Comparison of ENCODE assay signal across 27 mouse cellular contexts in genomic region chr3:139245219-139245618, GRCm38 (mm10). TPM values are rescaled to one million over a fixed set of nuclear protein-coding genes. Genes with fewer than 3 reads are reported as not detected.
A peak's percentile ranks its signal among the peaks of the same experiment; 100 is the strongest.
DNase-seq lines count a peak whose midpoint lies in the region; ATAC-seq and TF ChIP-seq lines count a peak whose summit lies in the region.
"Had no signal": no experiment of that assay in that cellular context is flagged by ENCODE, and none has a peak within 500 bp of the region (broad histone marks: within the 10 kb centered on the region; RNA-seq: fewer than 3 reads in every experiment).

No protein-coding gene starts in this region.

- WGBS in liver, adult 2 months: 62% methylated on average over 2 of the region's 2 CpGs
- WGBS in liver, embryonic 12.5 days (ENCODE audit: insufficient replicate concordance): 22% methylated on average over 2 of the region's 2 CpGs

- no peak overlapping the region for H3K9ac ChIP-seq in liver, adult 2 months (ENCODE audit: low read depth, low read length)
- no peak overlapping the region for H3K9ac ChIP-seq in liver, embryonic 12.5 days
- H3K9ac ChIP-seq: embryonic facial prominence, embryonic 13.5 days; heart, embryonic 12.5 days; hindbrain, embryonic 14.5 days; midbrain, embryonic 12.5 days; neural tube, embryonic 12.5 days had no signal

- H3K27me3 ChIP-seq in liver, adult 2 months (ENCODE audit: control insufficient read depth, insufficient read depth, low read length): no peaks in the 10 kb centered on the region
- H3K27me3 ChIP-seq in liver, embryonic 12.5 days (replicated peaks): no peaks in the 10 kb centered on the region
- H3K27me3 ChIP-seq: embryonic facial prominence, embryonic 13.5 days; heart, embryonic 12.5 days; midbrain, embryonic 12.5 days; neural tube, embryonic 12.5 days had no signal

- peak; percentile 3 for DNase-seq in liver, adult 2 months (ENCODE audit: extremely low read depth, low read depth, low spot score)
- DNase-seq in kidney, adult 18-20 months: no peak
- no peak for DNase-seq in thymus, postnatal 4 days
- no peak for DNase-seq in layer of hippocampus, adult 18-20 months (ENCODE audit: low spot score in 2 of 2)
- DNase-seq: adrenal gland, postnatal 10 days; cerebellum, adult 9-11 months; heart, adult 11 months; heart, postnatal 14 days; lung, adult 18-20 months; lung, postnatal 36 days had no signal

- H3K4me2 ChIP-seq in liver, embryonic 12.5 days: no peak overlapping the region
- H3K4me2 ChIP-seq: embryonic facial prominence, embryonic 13.5 days; heart, embryonic 12.5 days; hindbrain, embryonic 14.5 days; midbrain, embryonic 12.5 days; neural tube, embryonic 12.5 days had no signal

- TF ChIP-seq CTCF in liver, adult 2 months (IDR thresholded peaks at IDR 0.05; ENCODE audit: low read depth, low read length): no peak

- H3K36me3 ChIP-seq in liver, adult 2 months (ENCODE audit: control insufficient read depth, insufficient read depth, low read length): no peaks in the 10 kb centered on the region
- H3K36me3 ChIP-seq in liver, embryonic 12.5 days: no peaks in the 10 kb centered on the region
- H3K36me3 ChIP-seq: embryonic facial prominence, embryonic 13.5 days; heart, embryonic 12.5 days; midbrain, embryonic 12.5 days; neural tube, embryonic 12.5 days had no signal

- no peaks in the 10 kb centered on the region for H3K79me2 ChIP-seq in liver, adult 2 months (ENCODE audit: control insufficient read depth, insufficient read depth, low read length)

- no peaks in the 10 kb centered on the region for H3K4me1 ChIP-seq in liver, adult 2 months (ENCODE audit: control insufficient read depth, insufficient read depth, low read length)
- no peaks in the 10 kb centered on the region for H3K4me1 ChIP-seq in liver, embryonic 12.5 days
- H3K4me1 ChIP-seq: embryonic facial prominence, embryonic 13.5 days; heart, embryonic 12.5 days; midbrain, embryonic 12.5 days; neural tube, embryonic 12.5 days had no signal

- no peaks in the 10 kb centered on the region for H3K9me3 ChIP-seq in liver, embryonic 12.5 days (replicated peaks)
- H3K9me3 ChIP-seq: embryonic facial prominence, embryonic 13.5 days; heart, embryonic 12.5 days; midbrain, embryonic 12.5 days; neural tube, embryonic 12.5 days had no signal

- no peak for ATAC-seq in liver, embryonic 12.5 days
- peak; percentile 89 for ATAC-seq in CD4-positive, CD25-positive, alpha-beta regulatory T cell, adult 4 months
- peak; percentile 84 to 96 for ATAC-seq in hematopoietic stem cell, adult 5-6 weeks (replicated peaks in 1 of 2; ENCODE audit: insufficient read depth in 1 of 2, low FRiP score in 2 of 2, low TSS enrichment in 1 of 2, low read depth in 1 of 2, poor library complexity in 2 of 2, severe bottlenecking in 2 of 2)
- ATAC-seq in neutrophil, adult 5-6 weeks (ENCODE audit: extremely low read depth, insufficient number of reproducible peaks, low FRiP score, poor library complexity, severe bottlenecking): peak; percentile 91
- ATAC-seq: intestine, embryonic 16.5 days had no signal

- TF ChIP-seq POLR2A in liver, adult 2 months (IDR thresholded peaks at IDR 0.05; ENCODE audit: extremely low read depth, insufficient read depth, low read length): no peak

- no peak overlapping the region for H3K27ac ChIP-seq in liver, adult 2 months (replicated peaks; ENCODE audit: insufficient read depth, low read depth, low read length)
- no peak overlapping the region for H3K27ac ChIP-seq in liver, embryonic 12.5 days
- H3K27ac ChIP-seq: embryonic facial prominence, embryonic 13.5 days; hindbrain, embryonic 14.5 days; midbrain, embryonic 12.5 days; neural tube, embryonic 12.5 days; stomach, postnatal 0 days had no signal

- H3K4me3 ChIP-seq in liver, adult 2 months (ENCODE audit: insufficient read depth, low read depth, low read length): no peak overlapping the region
- H3K4me3 ChIP-seq in liver, embryonic 12.5 days: no peak overlapping the region
- H3K4me3 ChIP-seq: embryonic facial prominence, embryonic 13.5 days; heart, embryonic 12.5 days; midbrain, embryonic 12.5 days; neural tube, embryonic 12.5 days had no signal

RNA-seq across cellular contexts. Expression of gene Stpg2, which starts 39.7 kb away (rescaled TPM):
- 0.07 TPM in 1 of 2 replicates, not detected in the other for total RNA-seq in liver, adult 2 months (2014; rRNA removed)
- polyA plus RNA-seq in liver, adult 2 months (2012; rRNA removed): not detected in 2 replicates
- polyA plus RNA-seq in liver, embryonic 12.5 days (2016; fragmentation: Nextera tagmentation; extraction: Ambion mirVana): not detected in 2 replicates
- not detected for polyA plus RNA-seq in CD4-positive, CD25-positive, alpha-beta regulatory T cell, adult 4 months (2017; shearing (Covaris generic))
- not detected in 2 replicates for total RNA-seq in hematopoietic stem cell, adult 5-6 weeks (2017)
- 0.23 TPM in 1 of 2 replicates, not detected in the other for total RNA-seq in neutrophil, adult 5-6 weeks (2017)
- total RNA-seq in layer of hippocampus, adult 18-20 months (2021): under 1 TPM in 1 of 2 experiments, not detected in 1; 0.30 TPM
- total RNA-seq: gastrocnemius, adult 18-20 months; heart, postnatal 14 days; monocyte, adult 5-6 weeks had no signal
- polyA plus RNA-seq: embryonic facial prominence, embryonic 13.5 days; heart, embryonic 12.5 days; hindbrain, embryonic 14.5 days; intestine, embryonic 16.5 days; kidney, embryonic 16.5 days; large intestine, adult 2 months; limb, embryonic 14.5 days; neural tube, embryonic 12.5 days; stomach, postnatal 0 days; thymus, postnatal 0 days had no signal
